Mouse (Mus musculus) frontal cortex, postnatal 10 days (tissue): ENCODE measurements at regions not wholly inside any gene's neighbourhood (a gene's known extent, or its start where the extent isn't known, plus 50 kb on each side); places are given as distances from the start of the nearest gene placed in this dataset.
"Not testable (repeated sequence)": the region's sequence is repeated elsewhere in the genome, so short reads cannot be mapped to it uniquely, and the experiment has no call there.

Experiments used
- DNase-seq, 2 experiments: peaks; one replicate each; pipeline ENCODE4 v3.0.0; 2022; ENCODE audit warnings: low spot score in 2 of 2, mixed read lengths in 1 of 2

DNA sequence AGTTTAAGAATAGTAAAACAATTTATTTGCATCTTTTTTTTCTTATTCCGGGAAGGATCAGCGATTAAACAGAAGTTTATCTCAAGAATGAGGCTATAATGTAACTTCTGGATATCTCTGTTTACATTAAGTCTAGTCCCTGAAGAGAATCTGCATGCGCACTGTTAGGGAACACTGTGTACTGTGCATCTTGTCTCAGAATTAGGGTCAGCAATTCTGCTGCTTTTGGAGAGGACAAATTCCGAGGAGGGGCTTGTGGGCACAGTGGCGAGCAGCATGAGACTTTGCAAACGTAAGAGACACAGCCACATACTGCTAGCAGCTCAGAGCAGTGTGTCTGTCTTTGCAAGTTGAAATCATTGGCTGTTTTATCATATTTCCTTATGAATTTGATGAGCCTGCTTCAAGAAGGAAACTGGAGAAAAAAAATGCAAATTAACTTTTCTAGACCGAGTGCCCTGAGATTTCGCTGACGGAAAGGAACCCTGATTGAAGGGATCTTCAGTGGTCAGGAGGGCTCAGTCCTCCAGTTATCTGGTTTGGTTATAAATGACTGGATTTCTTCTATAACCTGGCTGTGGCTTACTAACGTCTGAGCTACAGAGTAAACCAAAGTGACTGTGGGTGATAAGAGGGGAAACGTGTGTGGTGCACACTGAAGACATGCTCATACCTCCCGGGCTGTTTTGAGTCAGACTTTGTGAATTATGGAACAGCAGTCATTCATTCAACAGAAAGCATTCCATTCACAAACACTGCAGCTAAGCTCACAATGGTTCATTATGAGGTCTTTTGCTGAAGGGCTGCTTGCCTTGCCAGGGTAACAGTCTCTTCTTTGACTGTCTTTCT lies 305.1 kb downstream of the Ets1 start:
- no peak for DNase-seq

GRCm38 (mm10) chr9:32941768-32942030 lies 305.7 kb downstream of the Ets1 start:
- DNase-seq: no peak

- no peak for DNase-seq
These were observed 311.2 kb downstream of the Ets1 start for GRCm38 (mm10) chr9:32947221-32947620.

- DNase-seq: no peak
These were observed 313.0 kb downstream of the Ets1 start for GRCm38 (mm10) chr9:32949036-32949435.

- DNase-seq: no peak
These were observed 322.7 kb downstream of the Ets1 start for GRCm38 (mm10) chr9:32958716-32959115.

GRCm38 (mm10) chr9:32959468-32959867 lies 323.4 kb downstream of the Ets1 start:
- DNase-seq: not testable (repeated sequence)

DNA sequence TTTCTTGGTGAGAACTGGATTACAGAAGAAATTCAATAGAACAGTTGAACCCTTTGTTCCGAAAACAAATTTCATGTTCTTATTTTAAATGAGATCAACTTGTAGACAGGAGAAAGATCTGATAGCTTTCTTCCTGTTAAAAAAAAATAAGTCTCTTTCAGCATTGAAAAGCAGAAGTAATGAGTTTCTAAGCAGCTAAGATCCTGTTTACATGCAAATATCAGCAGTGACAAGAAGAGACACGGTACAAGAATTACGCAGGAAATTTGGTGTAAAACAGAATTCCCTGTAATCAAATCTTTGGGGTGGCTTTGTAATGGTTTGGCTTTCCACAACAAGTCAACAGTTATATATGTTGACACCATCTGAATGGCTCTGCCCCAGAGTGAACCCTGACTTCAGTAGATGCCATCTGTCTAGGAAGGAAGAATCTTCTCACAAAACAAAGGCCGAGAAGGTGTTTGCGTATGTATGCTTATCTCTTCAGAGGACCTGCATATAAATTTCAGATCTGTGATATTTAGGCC lies 326.7 kb downstream of the Ets1 start:
- no peak for DNase-seq

GRCm38 (mm10) chr9:32968446-32968845 lies 332.4 kb downstream of the Ets1 start:
- DNase-seq: no peak

- DNase-seq: no peak
These were observed 335.4 kb downstream of the Ets1 start for GRCm38 (mm10) chr9:32971421-32971820.

- DNase-seq: no peak
These were observed 335.9 kb downstream of the Ets1 start for GRCm38 (mm10) chr9:32971926-32972325.

DNA sequence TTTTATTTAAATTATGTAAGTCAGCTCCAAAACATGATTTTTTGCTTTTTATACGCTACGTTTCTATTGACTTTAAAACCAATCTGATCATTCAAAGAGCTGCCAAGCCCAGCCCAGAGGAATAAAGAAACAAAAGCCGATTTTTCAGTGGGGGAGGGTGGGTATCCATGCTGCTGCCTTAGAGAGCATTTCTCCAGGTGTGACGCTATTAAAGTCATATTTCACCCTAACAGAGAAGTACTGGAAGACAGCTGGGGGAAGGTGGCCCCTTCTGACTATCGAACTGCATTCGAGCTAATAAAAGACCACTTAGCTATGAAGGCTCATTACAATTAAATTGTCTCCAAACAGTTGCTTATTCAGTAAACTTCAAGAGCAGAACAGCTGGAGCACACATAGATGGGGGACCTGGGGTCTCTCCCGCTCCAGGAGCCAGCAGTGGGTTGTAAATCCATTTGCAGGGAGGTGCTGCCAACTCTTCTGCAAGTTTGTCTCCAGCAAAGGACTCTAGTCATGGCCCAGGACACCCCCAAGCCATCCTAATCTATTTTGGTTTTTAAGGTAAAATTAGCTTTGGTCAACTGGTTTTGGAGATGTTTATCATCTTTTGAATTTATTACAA lies 336.5 kb downstream of the Ets1 start:
- no peak for DNase-seq

DNA sequence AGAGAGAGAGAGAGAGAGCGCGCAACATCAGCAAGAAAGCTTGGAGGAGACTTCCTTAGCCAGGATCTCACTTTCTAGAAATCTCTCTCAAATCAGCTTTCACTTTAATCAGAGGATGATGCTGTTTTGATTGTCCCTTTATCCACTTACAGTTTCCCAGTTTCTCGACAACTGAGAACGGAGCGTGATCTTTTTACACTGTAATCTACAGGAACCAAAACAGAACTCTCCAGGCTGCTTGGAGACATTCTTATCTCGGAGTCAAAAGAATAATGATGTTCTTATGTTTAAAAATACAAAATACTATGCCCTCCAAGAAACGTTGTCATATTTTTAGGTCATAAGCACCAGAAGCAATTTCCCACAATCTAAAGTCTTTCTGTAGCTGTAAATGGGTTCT lies 341.7 kb downstream of the Ets1 start:
- no peak for DNase-seq

DNA sequence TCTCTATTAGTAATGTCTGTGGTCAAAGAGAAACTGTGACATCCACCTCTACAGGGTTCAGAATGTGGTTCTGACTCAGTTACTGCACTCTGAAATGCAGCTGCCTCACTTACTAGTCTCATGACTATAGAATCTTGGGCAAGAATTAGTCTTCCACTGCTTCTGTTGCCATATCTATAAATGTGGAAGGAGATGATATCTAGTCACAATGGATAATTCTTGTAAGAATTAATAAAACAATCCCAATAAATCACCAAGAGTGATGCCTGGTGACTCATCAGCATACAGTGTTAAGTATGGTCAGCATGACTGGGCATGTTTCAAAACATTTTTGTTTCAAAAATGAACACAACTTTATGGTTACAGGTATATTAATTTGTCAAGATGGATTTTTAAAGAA lies 344.8 kb downstream of the Ets1 start:
- no peak for DNase-seq

- DNase-seq: no peak
These were observed 347.2 kb downstream of the Ets1 start for GRCm38 (mm10) chr9:32983182-32983581.

GRCm38 (mm10) chr9:32986836-32987673 lies 351.0 kb downstream of the Ets1 start:
- DNase-seq: no peak

GRCm38 (mm10) chr9:32989006-32989405 lies 353.0 kb downstream of the Ets1 start:
- DNase-seq: no peak

- DNase-seq: no peak
These were observed 362.3 kb downstream of the Ets1 start for GRCm38 (mm10) chr9:32998323-32998722.

DNA sequence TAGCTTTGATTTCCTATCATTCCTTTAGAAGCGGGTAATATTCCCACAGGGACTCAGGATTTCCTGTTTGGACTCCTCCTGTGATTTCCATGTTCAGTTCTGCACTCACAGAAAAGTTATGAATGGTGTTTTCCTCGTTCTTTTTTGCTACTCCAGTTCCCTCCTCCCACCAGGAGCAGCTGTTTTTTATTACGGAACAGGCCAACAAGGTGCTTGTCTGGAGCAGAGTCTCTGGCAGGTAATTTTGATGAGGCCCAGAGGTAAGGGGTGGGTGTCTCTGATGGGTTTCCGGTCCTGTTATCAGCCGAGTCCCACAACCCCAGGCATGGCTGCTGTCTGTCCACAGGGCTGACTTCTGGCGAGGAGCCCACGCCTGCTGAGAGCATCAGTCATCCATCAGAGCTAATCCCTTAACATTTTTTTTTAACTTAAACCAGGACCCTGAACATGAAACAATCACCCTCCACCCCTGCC lies 364.7 kb downstream of the Ets1 start:
- no peak for DNase-seq

GRCm38 (mm10) chr9:33001165-33001949 lies 365.3 kb downstream of the Ets1 start:
- no peak for DNase-seq

DNA sequence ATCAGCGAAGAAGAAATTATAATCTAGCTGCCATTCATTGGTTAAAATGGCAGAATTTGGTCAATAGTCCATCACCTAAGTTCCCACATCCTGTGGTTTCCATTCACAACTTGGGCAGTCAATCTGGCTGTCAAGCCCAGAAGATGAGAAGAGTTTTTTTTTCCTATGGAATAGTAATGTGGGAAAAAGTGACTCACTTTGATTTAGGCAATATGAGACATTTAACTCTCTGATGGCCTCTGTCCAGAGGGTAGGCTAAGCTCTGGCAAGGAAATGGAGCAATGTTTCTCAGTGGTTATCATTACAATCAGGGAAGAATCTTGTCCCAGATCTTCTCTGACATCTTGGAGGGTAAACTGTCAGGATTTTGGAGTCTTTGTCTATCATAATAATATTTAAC lies 367.9 kb downstream of the Ets1 start:
- no peak for DNase-seq

- DNase-seq: no peak
These were observed 368.5 kb downstream of the Ets1 start for GRCm38 (mm10) chr9:33004536-33004935.
